Mouse (Mus musculus) stomach, embryonic 14.5 days (tissue): ENCODE data around the gene Pex13. TPM values are rescaled to one million over a fixed set of nuclear protein-coding genes. Genes with fewer than 3 reads are reported as not detected.

Source experiments
- ATAC-seq: fragments of 200-750 bp; cut with Nextera tagmentation; 2 replicates; pipeline ENCODE4 v1.8.0; 2017; ENCODE audit warnings: low read depth, moderate TSS enrichment; ENCODE audit not compliant: insufficient number of reproducible peaks, insufficient read depth, low FRiP score
- H3K27ac ChIP-seq: fragments of 300-500 bp; sonication (generic); 2 replicates; pipeline ENCODE4 v1.5.1; 2014; ENCODE audit warnings: mild to moderate bottlenecking, low read length, moderate library complexity, mixed read lengths
- H3K27me3 ChIP-seq: fragments of 300-500 bp; sonication (generic); 2 replicates; pipeline ENCODE4 v1.6.1; 2014; ENCODE audit warnings: low read length, control low read depth, mixed read lengths; ENCODE audit not compliant: control insufficient read depth, insufficient read depth
- H3K36me3 ChIP-seq: fragments of 300-500 bp; sonication (generic); 2 replicates; pipeline ENCODE4 v1.6.1; 2014; ENCODE audit warnings: mild to moderate bottlenecking, control low read depth, low read length, moderate library complexity, mixed read lengths; ENCODE audit not compliant: control insufficient read depth, insufficient read depth
- H3K4me1 ChIP-seq: fragments of 300-500 bp; sonication (generic); 2 replicates; pipeline ENCODE4 v1.6.1; 2014; ENCODE audit warnings: low read length, control low read depth, mixed read lengths; ENCODE audit not compliant: control insufficient read depth, insufficient read depth
- H3K4me2 ChIP-seq: fragments of 300-500 bp; sonication (generic); replicated peaks from 2 replicates; pipeline ENCODE4 v1.6.1; 2014; ENCODE audit warnings: low read depth, low read length, control low read depth
- H3K4me3 ChIP-seq: fragments of 300-500 bp; sonication (generic); 2 replicates; pipeline ENCODE4 v1.5.1; 2014; ENCODE audit warnings: low read depth, low read length, control low read depth
- H3K9ac ChIP-seq: fragments of 300-500 bp; sonication (generic); replicated peaks from 2 replicates; pipeline ENCODE4 v1.6.1; 2014; ENCODE audit warnings: low read depth, mild to moderate bottlenecking, control low read depth, low read length, moderate library complexity, mixed read lengths
- H3K9me3 ChIP-seq: fragments of 300-500 bp; sonication (generic); 2 replicates; pipeline ENCODE4 v1.6.1; 2016; ENCODE audit warnings: low read depth, low read length, control low read depth; ENCODE audit not compliant: control insufficient read depth
- whole genome bisulfite sequencing: fragments of 180-500 bp; shearing (Covaris S2); extraction: QIAGEN DNeasy Blood & Tissue Kit; methylation state at CpG from one replicate; pipeline ENCODE4 v1.1.7; 2014; 5-methylcytosine and 5-hydroxymethylcytosine counted together
- polyA plus RNA-seq: library from polyadenylated mRNA; unstranded; fragments of >200 nt; fragmentation: Nextera tagmentation; extraction: Ambion mirVana; gene quantifications from 2 replicates; pipeline ENCODE4 v1.2.1, GENCODE M21; 2014

Gene Pex13
- polyA plus RNA-seq, 1 experiment from 2014 or later, result 28.8 TPM

GRCm38 (mm10) chr11:23665311-23665786 is 410 bp downstream of the Pex13 start, which contains the start of gene Pus10:
Gene Pus10 (plus strand): TSS chr11:23665674.
- ATAC-seq, result peak; percentile 47
- Histone ChIP-seq H3K9ac (peak within 1 kb of the TSS; percentile 75), H3K4me1 (no peaks in the 10 kb centered on the region), H3K4me3 (peak within 1 kb of the TSS; percentile 71), H3K27me3 (no peaks in the 10 kb centered on the region), H3K4me2 (peak within 1 kb of the TSS; percentile 62), H3K27ac (peak within 1 kb of the TSS; percentile 94), H3K36me3 (0 out of 2 replicates have a peak, but pooled peaks cover 3% of the 10 kb centered on the region), H3K9me3 (no peaks in the 10 kb centered on the region)
- 0% methylated on average over 39 of the region's 40 CpGs for WGBS

DNA sequence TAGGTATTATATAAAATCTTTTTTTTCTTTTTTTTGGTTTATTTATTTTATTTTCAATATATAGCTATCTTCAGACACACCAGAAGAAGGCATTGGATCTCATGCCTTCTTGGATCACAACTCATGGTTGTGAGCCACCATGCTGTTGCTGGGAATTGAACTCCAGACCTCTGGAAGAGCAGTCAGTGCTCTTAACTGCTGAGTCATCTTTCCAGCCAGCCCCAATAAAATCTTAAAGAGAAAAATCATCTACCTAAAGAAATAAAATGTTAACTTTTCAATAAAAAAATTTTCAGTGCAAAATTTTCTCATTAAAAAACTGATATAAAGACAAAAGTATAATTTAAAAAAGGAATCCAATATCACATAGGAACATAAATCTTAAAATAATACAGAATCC is 1.5 kb downstream of the Pex13 start:
- no peak overlapping the region for H3K4me2 ChIP-seq
- H3K4me1 ChIP-seq, result no peaks in the 10 kb centered on the region
- no peaks in the 10 kb centered on the region for H3K27me3 ChIP-seq
- 0 out of 2 replicates have a peak, but pooled peaks cover 3% of the 10 kb centered on the region for H3K36me3 ChIP-seq
- no peak for ATAC-seq
- H3K27ac ChIP-seq, result no peak overlapping the region
- no peak overlapping the region for H3K4me3 ChIP-seq
- no peak overlapping the region for H3K9ac ChIP-seq
- no peaks in the 10 kb centered on the region for H3K9me3 ChIP-seq

GRCm38 (mm10) chr11:23657791-23658190 is 8.0 kb downstream of the Pex13 start:
- H3K27me3 ChIP-seq, result no peaks in the 10 kb centered on the region
- H3K36me3 ChIP-seq, result no peaks in the 10 kb centered on the region
- H3K4me1 ChIP-seq, result no peaks in the 10 kb centered on the region
- H3K4me2 ChIP-seq, result no peak overlapping the region
- no peaks in the 10 kb centered on the region for H3K9me3 ChIP-seq
- no peak for ATAC-seq
- no peak overlapping the region for H3K4me3 ChIP-seq
- WGBS, result 75% methylated on average over 2 of the region's 2 CpGs
- H3K9ac ChIP-seq, result no peak overlapping the region
- no peak overlapping the region for H3K27ac ChIP-seq

DNA sequence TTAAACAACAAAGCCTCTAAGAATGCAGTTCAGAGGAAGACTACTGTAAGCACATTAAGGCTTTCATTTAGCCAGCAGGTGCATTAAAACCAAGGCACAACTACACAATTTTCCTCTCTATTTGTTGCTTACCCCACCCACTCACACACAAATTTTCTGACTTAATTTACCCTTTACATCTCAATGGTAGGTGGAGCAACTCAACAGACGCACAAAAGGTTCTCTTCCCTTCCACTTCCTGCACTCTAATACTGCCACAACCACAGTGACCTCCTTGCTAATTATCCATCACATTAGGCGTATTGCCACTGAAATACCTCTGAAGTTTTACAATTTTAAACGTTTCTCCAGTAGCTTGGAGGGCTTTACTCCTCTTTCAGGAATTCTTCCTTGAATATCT is 12.1 kb downstream of the Pex13 start:
- Histone ChIP-seq H3K36me3 (peaks cover 12% of the 10 kb centered on the region; the same call in 1 of the 2 replicates), H3K27ac (no peak overlapping the region), H3K4me3 (no peak overlapping the region), H3K9ac (no peak overlapping the region), H3K4me1 (no peaks in the 10 kb centered on the region), H3K27me3 (no peaks in the 10 kb centered on the region), H3K9me3 (no peaks in the 10 kb centered on the region), H3K4me2 (no peak overlapping the region)
- no peak for ATAC-seq
- WGBS, result 78% methylated on average over 3 of the region's 3 CpGs

- H3K4me1 ChIP-seq, result no peaks in the 10 kb centered on the region
- no peaks in the 10 kb centered on the region for H3K9me3 ChIP-seq
- peaks cover 17% of the 10 kb centered on the region; the same call in 1 of the 2 replicates for H3K36me3 ChIP-seq
- H3K9ac ChIP-seq, result no peak overlapping the region
- H3K27me3 ChIP-seq, result no peaks in the 10 kb centered on the region
- no peak for ATAC-seq
- no peak overlapping the region for H3K4me3 ChIP-seq
- WGBS, result 93% methylated on average over 3 of the region's 3 CpGs
- no peak overlapping the region for H3K4me2 ChIP-seq
- H3K27ac ChIP-seq, result no peak overlapping the region
These were observed 17.9 kb downstream of the Pex13 start for GRCm38 (mm10) chr11:23647835-23648234.

DNA sequence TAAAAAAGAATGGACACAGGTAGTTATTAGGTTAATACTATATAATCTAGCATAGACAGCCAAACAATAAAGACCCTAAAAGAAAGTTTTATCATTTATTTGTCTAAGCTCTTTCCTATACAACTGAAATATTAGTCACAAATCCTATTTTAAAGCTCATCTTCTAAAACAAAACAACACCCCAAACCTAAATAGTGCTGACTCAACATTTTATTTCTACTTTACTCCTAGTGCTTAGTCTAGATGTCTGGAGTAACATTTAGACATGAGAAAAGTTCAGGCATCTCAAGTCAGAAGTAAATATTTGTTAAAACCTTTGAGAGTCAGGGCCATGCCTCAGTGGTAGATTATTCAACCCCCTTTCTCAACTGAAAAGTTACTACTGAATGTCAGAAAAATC is 18.3 kb downstream of the Pex13 start:
- Histone ChIP-seq H3K36me3 (peaks cover 17% of the 10 kb centered on the region; the same call in 1 of the 2 replicates), H3K4me2 (no peak overlapping the region), H3K27ac (no peak overlapping the region), H3K4me3 (no peak overlapping the region), H3K27me3 (no peaks in the 10 kb centered on the region), H3K4me1 (no peaks in the 10 kb centered on the region), H3K9ac (no peak overlapping the region), H3K9me3 (no peaks in the 10 kb centered on the region)
- no peak for ATAC-seq

GRCm38 (mm10) chr11:23634573-23634972 is 31.2 kb downstream of the Pex13 start:
- Histone ChIP-seq H3K27ac (no peak overlapping the region), H3K4me3 (no peak overlapping the region), H3K9ac (no peak overlapping the region), H3K4me2 (no peak overlapping the region), H3K36me3 (no peaks in the 10 kb centered on the region), H3K9me3 (no peaks in the 10 kb centered on the region), H3K4me1 (no peaks in the 10 kb centered on the region), H3K27me3 (no peaks in the 10 kb centered on the region)
- 64% methylated on average over 8 of the region's 8 CpGs for WGBS
- no peak for ATAC-seq

GRCm38 (mm10) chr11:23633879-23634215 is 31.9 kb downstream of the Pex13 start:
- no peak overlapping the region; the same call in 1 of the 2 replicates for H3K27ac ChIP-seq
- 6% methylated on average over 7 of the region's 7 CpGs for WGBS
- ATAC-seq, result peak; percentile 14; the same call in 1 of the 2 replicates

More at GRCm38 (mm10) chr11:23633879-23634215, 31.9 kb downstream of the Pex13 start:
- Histone ChIP-seq H3K36me3 (no peaks in the 10 kb centered on the region), H3K4me2 (peak overlapping the region; percentile 74), H3K9ac (no peak overlapping the region), H3K4me3 (peak overlapping the region; percentile 80), H3K27me3 (no peaks in the 10 kb centered on the region), H3K4me1 (no peaks in the 10 kb centered on the region), H3K9me3 (no peaks in the 10 kb centered on the region)
